11 mouse cellular contexts compared by ENCODE assay signal in the genomic region with DNA sequence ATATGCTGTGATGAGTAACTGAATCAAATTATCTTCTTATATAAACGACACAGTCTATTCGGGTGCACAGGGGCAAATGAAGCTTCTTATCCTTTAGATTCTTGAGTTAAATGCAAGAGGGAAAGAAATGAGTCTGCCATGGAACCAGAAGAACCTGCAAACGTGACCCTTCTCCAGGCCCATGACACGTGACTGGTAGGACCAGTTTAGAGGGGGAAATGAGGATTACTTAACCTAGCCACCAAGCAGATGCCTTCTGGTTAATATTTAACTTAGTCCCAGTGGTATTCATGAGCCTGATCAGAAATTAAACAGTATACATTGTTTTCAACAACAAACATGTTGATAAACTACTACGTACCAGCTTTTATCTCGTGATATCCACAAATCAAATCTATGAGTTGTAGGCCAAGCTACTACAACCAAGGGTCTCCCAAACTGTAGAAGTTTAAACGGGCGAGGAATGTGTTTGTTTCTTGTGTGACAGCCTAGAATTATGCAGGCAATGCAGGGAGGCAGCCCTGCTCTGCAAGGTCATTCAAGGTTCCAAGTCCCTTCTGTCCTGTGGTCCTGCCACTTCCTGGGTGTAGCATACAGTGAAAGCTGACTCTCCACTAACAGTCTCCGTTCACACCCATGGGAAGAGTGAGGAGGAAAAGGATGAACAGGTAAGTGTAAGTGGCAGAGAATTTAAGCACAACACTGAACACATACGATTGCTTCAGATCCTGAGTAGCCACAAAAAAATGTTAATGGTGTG.
A peak's percentile ranks its signal among the peaks of the same experiment; 100 is the strongest.
DNase-seq lines count a peak whose midpoint lies in the region; ATAC-seq lines count a peak whose summit lies in the region.
"Had no signal": no experiment of that assay in that cellular context is flagged by ENCODE, and none has a peak within 500 bp of the region (broad histone marks: within the 10 kb centered on the region; RNA-seq: fewer than 3 reads in every experiment).

No protein-coding gene starts in this region.

- 86% methylated on average over 10 of the region's 10 CpGs for WGBS in midbrain, embryonic 11.5 days
- 88% methylated on average over 10 of the region's 10 CpGs for whole genome bisulfite sequencing in midbrain, embryonic 10.5 days
- 58% methylated on average over 10 of the region's 10 CpGs for WGBS in kidney, embryonic 14.5 days
- 48% methylated on average over 10 of the region's 10 CpGs for WGBS in liver, embryonic 15.5 days (ENCODE audit: insufficient replicate concordance)

- H3K4me2 ChIP-seq in midbrain, embryonic 11.5 days = no peak overlapping the region
- no peak overlapping the region for H3K4me2 ChIP-seq in kidney, embryonic 14.5 days (replicated peaks; ENCODE audit: low read depth, low read length)
- no peak overlapping the region for H3K4me2 ChIP-seq in liver, embryonic 15.5 days
- H3K4me2 ChIP-seq: embryonic facial prominence, embryonic 13.5 days; hindbrain, embryonic 14.5 days had no signal

- peak; percentile 56 for DNase-seq in midbrain, embryonic 11.5 days (ENCODE audit: low spot score, missing footprints)
- no peak for DNase-seq in midbrain, embryonic 10.5 days (ENCODE audit: low spot score)
- DNase-seq in spleen, adult 18-20 months = no peak
- DNase-seq in spleen, postnatal 14 days (ENCODE audit: low spot score in 2 of 2) = no peak
- no peak for DNase-seq in gastrocnemius, postnatal 36 days
- DNase-seq: midbrain, embryonic 14.5 days; right cerebral cortex, postnatal 4 days had no signal

- no peak overlapping the region for H3K4me3 ChIP-seq in midbrain, embryonic 11.5 days (ENCODE audit: low read depth, low read length)
- no peak overlapping the region for H3K4me3 ChIP-seq in midbrain, embryonic 10.5 days
- H3K4me3 ChIP-seq in kidney, embryonic 14.5 days (ENCODE audit: low read length) = no peak overlapping the region
- H3K4me3 ChIP-seq in liver, embryonic 15.5 days (replicated peaks) = no peak overlapping the region
- H3K4me3 ChIP-seq: embryonic facial prominence, embryonic 13.5 days had no signal

- no peak overlapping the region for H3K27ac ChIP-seq in midbrain, embryonic 11.5 days (ENCODE audit: low read depth, low read length)
- H3K27ac ChIP-seq in midbrain, embryonic 10.5 days (replicated peaks) = no peak overlapping the region
- H3K27ac ChIP-seq in kidney, embryonic 14.5 days (ENCODE audit: low read depth, low read length) = peak overlapping the region; percentile 0; the same call in 1 of the 2 replicates
- H3K27ac ChIP-seq in liver, embryonic 15.5 days (replicated peaks) = no peak overlapping the region
- H3K27ac ChIP-seq: embryonic facial prominence, embryonic 13.5 days; hindbrain, embryonic 14.5 days had no signal

- no peak overlapping the region for H3K9ac ChIP-seq in midbrain, embryonic 11.5 days (ENCODE audit: low read length)
- H3K9ac ChIP-seq in kidney, embryonic 14.5 days (ENCODE audit: low read depth, low read length) = no peak overlapping the region
- H3K9ac ChIP-seq in liver, embryonic 15.5 days = no peak overlapping the region
- H3K9ac ChIP-seq: embryonic facial prominence, embryonic 13.5 days; hindbrain, embryonic 14.5 days had no signal

- H3K27me3 ChIP-seq in midbrain, embryonic 11.5 days (ENCODE audit: control insufficient read depth, insufficient read depth, low read length) = no peaks in the 10 kb centered on the region
- H3K27me3 ChIP-seq in midbrain, embryonic 10.5 days (ENCODE audit: low read depth, poor library complexity, severe bottlenecking) = 0 out of 2 replicates have a peak, but pooled peaks cover 3% of the 10 kb centered on the region
- no peaks in the 10 kb centered on the region; the same call in 1 of the 2 replicates for H3K27me3 ChIP-seq in kidney, embryonic 14.5 days (ENCODE audit: control insufficient read depth, insufficient read depth, low read length)
- no peaks in the 10 kb centered on the region for H3K27me3 ChIP-seq in liver, embryonic 15.5 days
- H3K27me3 ChIP-seq: embryonic facial prominence, embryonic 13.5 days had no signal

- peaks cover 3% of the 10 kb centered on the region; the same call in 1 of the 2 replicates for H3K4me1 ChIP-seq in midbrain, embryonic 11.5 days (ENCODE audit: control insufficient read depth, insufficient read depth, low read length)
- peaks cover 23% of the 10 kb centered on the region for H3K4me1 ChIP-seq in midbrain, embryonic 10.5 days
- peaks cover 21% of the 10 kb centered on the region for H3K4me1 ChIP-seq in kidney, embryonic 14.5 days (ENCODE audit: control insufficient read depth, insufficient read depth, low read length)
- H3K4me1 ChIP-seq in liver, embryonic 15.5 days (replicated peaks) = no peaks in the 10 kb centered on the region

- ATAC-seq in midbrain, embryonic 11.5 days (ENCODE audit: low FRiP score) = no peak
- ATAC-seq in kidney, embryonic 14.5 days (ENCODE audit: low FRiP score, low TSS enrichment) = no peak
- peak; percentile 56; the same call in 1 of the 2 replicates for ATAC-seq in liver, embryonic 15.5 days (ENCODE audit: insufficient read depth)

- intact Hi-C loops in gastrocnemius, postnatal 36 days (cut with DNase I) = no loop called here

- H3K9me3 ChIP-seq in midbrain, embryonic 11.5 days (ENCODE audit: control insufficient read depth, low read length) = no peaks in the 10 kb centered on the region
- H3K9me3 ChIP-seq in midbrain, embryonic 10.5 days (replicated peaks) = no peaks in the 10 kb centered on the region
- H3K9me3 ChIP-seq in kidney, embryonic 14.5 days (ENCODE audit: control insufficient read depth, low read length) = no peaks in the 10 kb centered on the region
- H3K9me3 ChIP-seq in liver, embryonic 15.5 days (replicated peaks) = no peaks in the 10 kb centered on the region

- H3K36me3 ChIP-seq in midbrain, embryonic 11.5 days (ENCODE audit: control insufficient read depth, insufficient read depth, low read length) = no peaks in the 10 kb centered on the region
- no peaks in the 10 kb centered on the region for H3K36me3 ChIP-seq in midbrain, embryonic 10.5 days
- H3K36me3 ChIP-seq in kidney, embryonic 14.5 days (ENCODE audit: control insufficient read depth, insufficient read depth, low read length) = no peaks in the 10 kb centered on the region
- no peaks in the 10 kb centered on the region for H3K36me3 ChIP-seq in liver, embryonic 15.5 days (replicated peaks)
- H3K36me3 ChIP-seq: embryonic facial prominence, embryonic 13.5 days had no signal
